Mouse (Mus musculus) Patski (cell line): ENCODE measurements around the gene Retsat. TPM values are rescaled to one million over a fixed set of nuclear protein-coding genes. Genes with fewer than 3 reads are reported as not detected.
A peak's percentile ranks its signal among the peaks of the same experiment; 100 is the strongest.

Experiments
- ATAC-seq: fragments of 100-300 bp; one replicate; pipeline ENCODE4 v1.8.0; 2021
- CTCF ChIA-PET: fragments of 350-600 bp; sonication (Branson Sonifier 250); formaldehyde crosslinking; loops from one replicate; lab custom pipeline; 2022; ENCODE audit warnings: inconsistent platforms; lab: Charles Lee
- POLR2A ChIA-PET: fragments of 350-600 bp; sonication (Branson Sonifier 250); formaldehyde crosslinking; loops from one replicate; lab custom pipeline; 2022; ENCODE audit warnings: antibody characterized with exemption, inconsistent platforms; lab: Charles Lee
- DNase-seq: peaks from one replicate; pipeline ENCODE4 v3.0.0-alpha.2; 2011; ENCODE audit warnings: low read depth, low spot score
- H3K27me3 ChIP-seq: fragments of 371-371 bp; one replicate; pipeline ENCODE4 v1.5.1; 2021
- CTCF ChIP-seq: fragments of 100-300 bp; IDR thresholded peaks from one replicate; pipeline ENCODE4 v1.5.1; 2021
- in situ Hi-C: fragments of 300-500 bp; cut with MboI; formaldehyde crosslinking; loops from 3 replicates; pipeline ENCODE4 v1.11.1; 2018; ENCODE audit warnings: low pct_unique_long_range_greater_than_20kb, mixed read lengths
- polyA plus RNA-seq: library from polyadenylated mRNA; unstranded; gene quantifications from one replicate; pipeline ENCODE4 v1.2.3, GENCODE M21; 2021

Retsat gene
- polyA plus RNA-seq, 1 experiment from 2014 or later, result 86.5 TPM

DNA sequence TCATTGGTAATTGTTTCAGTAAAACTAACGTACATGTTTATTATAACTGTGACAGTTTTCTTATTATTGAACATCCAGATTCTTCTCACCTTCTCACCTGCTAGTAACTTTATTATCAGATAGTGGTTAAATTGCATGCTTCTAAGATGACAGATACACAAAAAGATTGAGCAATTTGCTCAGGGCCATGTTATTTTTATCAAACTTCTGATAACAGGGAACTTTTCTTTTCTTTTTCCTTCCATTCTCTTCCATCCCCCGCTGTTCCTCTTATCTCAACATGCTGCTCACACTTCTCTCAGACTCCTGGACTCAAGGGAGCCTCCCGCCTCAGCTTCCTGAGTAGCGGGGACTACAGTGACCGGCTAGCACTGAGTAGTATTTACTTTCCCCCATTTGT is 22.6 kb downstream of the Retsat start:
- POLR2A ChIA-PET, result no interaction called here
- DNase-seq (no peak), ATAC-seq (no peak)
- H3K27me3 ChIP-seq, result no peaks in the 10 kb centered on the region
- CTCF ChIA-PET, result no interaction called here
- in situ Hi-C loops, result no loop called here
- TF ChIP-seq CTCF, result no peak

DNA sequence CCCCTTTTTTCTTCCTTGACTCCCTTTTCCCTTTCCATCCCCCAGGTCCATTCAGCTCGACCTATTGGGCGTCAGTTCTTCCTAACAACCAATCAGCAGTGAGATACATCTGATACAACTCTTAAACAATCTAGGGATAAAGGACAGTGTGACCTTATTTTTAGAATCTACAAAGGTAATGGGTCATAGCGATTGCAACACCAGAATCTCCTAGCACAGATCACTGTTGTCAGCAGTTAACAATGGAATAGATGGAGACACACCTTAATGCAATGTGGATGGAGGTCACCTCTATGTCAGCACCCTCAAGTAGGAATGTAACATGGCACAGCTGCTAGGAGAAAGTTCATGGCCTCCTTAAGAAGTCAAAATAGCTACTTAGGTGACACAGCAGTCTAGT is 24.6 kb downstream of the Retsat start:
- in situ Hi-C loops, result no loop called here
- CTCF ChIA-PET, result interaction anchor here (1.1 to 1.5 kb wide), 2 partner anchors 14 to 209 kb away, joined by 3 to 5 read pairs; no protein-coding TSS in a partner anchor
- ATAC-seq (no peak), DNase-seq (no peak)
- no peaks in the 10 kb centered on the region for H3K27me3 ChIP-seq
- POLR2A ChIA-PET, result no interaction called here
- no peak for TF ChIP-seq CTCF

GRCm38 (mm10) chr6:72623661-72624402 is 25.6 kb downstream of the Retsat start:
- DNase-seq, result no peak
- POLR2A ChIA-PET, result no interaction called here
- CTCF ChIA-PET, result interaction anchor here (1.1 to 2.1 kb wide), 3 partner anchors 12 to 208 kb away, joined by 3 to 8 read pairs (median 5); no protein-coding TSS in a partner anchor
- in situ Hi-C loops, result no loop called here
- no peak for TF ChIP-seq CTCF
- ATAC-seq, result no peak
- H3K27me3 ChIP-seq, result no peaks in the 10 kb centered on the region

DNA sequence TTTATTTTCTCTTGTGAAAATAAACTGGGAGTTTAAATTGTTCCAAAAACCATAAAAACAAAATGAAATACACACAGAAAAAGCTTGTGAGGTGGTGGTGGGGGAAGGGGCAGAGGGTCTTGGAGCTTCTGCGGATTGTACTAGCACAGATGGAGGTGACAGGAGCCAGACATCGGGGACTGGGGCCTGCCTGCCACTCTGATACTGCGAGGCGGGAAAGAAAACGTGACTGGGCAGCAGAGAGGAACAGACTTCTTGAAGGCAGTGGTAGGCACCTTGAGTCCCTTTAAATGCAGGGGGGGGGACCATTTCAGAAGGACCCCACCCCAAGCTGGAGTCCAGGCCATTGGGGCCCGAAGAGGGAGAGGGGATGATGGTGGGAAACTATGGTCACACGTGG is 28.1 kb downstream of the Retsat start:
- H3K27me3 ChIP-seq, result no peaks in the 10 kb centered on the region
- CTCF ChIA-PET, result interaction anchor here (1.1 to 1.3 kb wide), 2 partner anchors 10 to 18 kb away, joined by 3 to 4 read pairs; no protein-coding TSS in a partner anchor
- no peak for TF ChIP-seq CTCF
- DNase-seq (no peak), ATAC-seq (no peak)
- POLR2A ChIA-PET, result no interaction called here
- in situ Hi-C loops, result loop anchor here (25.0 kb wide), 1 partner anchor 386 kb away; no protein-coding TSS in a partner anchor

- no peak for TF ChIP-seq CTCF
- in situ Hi-C loops, result loop anchor here (25.0 kb wide), 1 partner anchor 385 kb away; no protein-coding TSS in a partner anchor
- CTCF ChIA-PET, result interaction anchor here (1.3 kb wide), 1 partner anchor 9 kb away, joined by 4 read pairs; no protein-coding TSS in a partner anchor
- ATAC-seq (no peak), DNase-seq (no peak)
- POLR2A ChIA-PET, result interaction anchor here (0.5 kb wide), 1 partner anchor 88 kb away, joined by 4 read pairs; no protein-coding TSS in a partner anchor
- H3K27me3 ChIP-seq, result no peaks in the 10 kb centered on the region
Measured at GRCm38 (mm10) chr6:72627276-72627675, 29.0 kb downstream of the Retsat start.

DNA sequence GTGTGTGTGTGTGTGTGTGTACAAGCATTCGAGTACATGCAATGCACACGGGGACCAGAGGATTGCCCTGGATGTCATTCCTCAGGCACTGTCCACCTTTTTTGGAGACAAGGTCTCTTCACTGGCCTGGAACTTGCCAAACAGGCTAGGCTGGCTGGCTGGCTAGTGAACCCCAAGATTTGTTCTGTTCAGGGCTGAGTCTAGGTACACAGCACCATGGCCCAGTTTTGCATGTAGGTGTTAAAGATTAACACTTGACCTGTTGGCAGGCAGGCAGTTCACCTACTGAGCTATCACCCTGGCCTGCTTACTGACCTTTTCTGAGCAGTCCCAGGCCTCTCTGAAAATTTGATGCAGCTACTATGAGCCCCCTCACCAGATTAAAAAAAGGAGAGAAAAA is 32.1 kb downstream of the Retsat start:
- no peak for TF ChIP-seq CTCF
- in situ Hi-C loops, result loop anchor here (10.0 to 25.0 kb wide), 2 partner anchors 382 to 604 kb away; no protein-coding TSS in a partner anchor
- DNase-seq (no peak), ATAC-seq (no peak)
- H3K27me3 ChIP-seq, result no peaks in the 10 kb centered on the region
- CTCF ChIA-PET, result interaction anchor here (0.6 kb wide), 1 partner anchor 20 kb away, joined by 3 read pairs; no protein-coding TSS in a partner anchor
- POLR2A ChIA-PET, result no interaction called here

- CTCF ChIA-PET, result interaction anchor here (0.6 kb wide), 1 partner anchor 21 kb away, joined by 3 read pairs; no protein-coding TSS in a partner anchor
- no peak for DNase-seq
- H3K27me3 ChIP-seq, result no peaks in the 10 kb centered on the region
- POLR2A ChIA-PET, result no interaction called here
- TF ChIP-seq CTCF, result no peak
- in situ Hi-C loops, result loop anchor here (10.0 to 25.0 kb wide), 2 partner anchors 381 to 604 kb away; no protein-coding TSS in a partner anchor
- ATAC-seq, result no peak
Measured at GRCm38 (mm10) chr6:72630961-72631360, 32.7 kb downstream of the Retsat start.

- TF ChIP-seq CTCF, result no peak
- no peaks in the 10 kb centered on the region for H3K27me3 ChIP-seq
- ChIA-PET CTCF (no interaction called here), POLR2A (no interaction called here)
- no peak for ATAC-seq
- no peak for DNase-seq
- in situ Hi-C loops, result loop anchor here (10.0 to 25.0 kb wide), 2 partner anchors 381 to 603 kb away; no protein-coding TSS in a partner anchor
Measured at GRCm38 (mm10) chr6:72631700-72632099, 33.4 kb downstream of the Retsat start.

- ATAC-seq (no peak), DNase-seq (no peak)
- ChIA-PET POLR2A (no interaction called here), CTCF (interaction anchor here (4.0 kb wide), 1 partner anchor 33 kb away, joined by 31 read pairs; no protein-coding TSS in a partner anchor)
- no peaks in the 10 kb centered on the region for H3K27me3 ChIP-seq
- no peak for TF ChIP-seq CTCF
- in situ Hi-C loops, result loop anchor here (10.0 to 25.0 kb wide), 2 partner anchors 378 to 600 kb away; no protein-coding TSS in a partner anchor
Measured at GRCm38 (mm10) chr6:72634311-72634710, 36.0 kb downstream of the Retsat start.

DNA sequence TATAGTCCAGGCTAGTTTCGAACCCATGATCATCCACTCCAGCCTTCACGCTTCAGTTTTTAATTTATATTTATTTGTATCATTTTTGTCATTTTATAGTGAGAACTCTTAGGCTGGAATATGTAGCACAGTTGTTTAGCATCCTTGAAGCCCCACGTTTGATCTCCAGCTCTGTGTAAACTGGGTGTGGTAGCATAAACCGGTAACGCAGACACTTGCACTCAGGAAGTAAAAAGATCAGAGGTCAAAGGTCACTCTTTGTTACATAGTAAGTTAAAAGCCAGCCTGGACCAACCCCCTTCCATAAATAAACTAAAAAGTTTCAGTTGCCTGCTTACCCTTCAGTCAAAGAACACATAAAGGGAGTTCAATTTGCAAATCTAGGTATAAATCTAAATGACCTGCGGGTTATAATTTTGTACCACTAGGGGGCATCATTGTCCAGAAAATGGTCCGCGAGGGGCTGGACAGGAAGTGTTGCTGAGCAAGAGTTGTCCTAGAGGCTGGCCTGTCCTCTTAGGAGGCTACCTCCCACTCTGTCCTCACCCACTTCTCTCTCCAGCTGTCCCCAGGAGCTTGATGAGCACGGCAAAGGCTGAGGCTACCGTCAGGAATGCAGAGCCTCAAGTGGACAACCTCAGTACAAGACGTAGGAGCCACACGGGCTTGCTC is 37.6 kb downstream of the Retsat start:
- DNase-seq (no peak), ATAC-seq (peak; percentile 70)
- in situ Hi-C loops, result loop anchor here (5.0 to 25.0 kb wide), 4 partner anchors 151 to 599 kb away; partner anchors contain the start of gene Tcf7l1
- no peak for TF ChIP-seq CTCF
- H3K27me3 ChIP-seq, result no peaks in the 10 kb centered on the region
- ChIA-PET POLR2A (interaction anchor here (1.6 kb wide), 1 partner anchor 14 kb away, joined by 5 read pairs; no protein-coding TSS in a partner anchor), CTCF (interaction anchor here (0.6 to 4.0 kb wide), 15 partner anchors 9 to 174 kb away, joined by 3 to 31 read pairs (median 4); partner anchors contain the start of genes Elmod3 and Retsat)
